ENCODE assay signal across 9 mouse cellular contexts in the genomic region with DNA sequence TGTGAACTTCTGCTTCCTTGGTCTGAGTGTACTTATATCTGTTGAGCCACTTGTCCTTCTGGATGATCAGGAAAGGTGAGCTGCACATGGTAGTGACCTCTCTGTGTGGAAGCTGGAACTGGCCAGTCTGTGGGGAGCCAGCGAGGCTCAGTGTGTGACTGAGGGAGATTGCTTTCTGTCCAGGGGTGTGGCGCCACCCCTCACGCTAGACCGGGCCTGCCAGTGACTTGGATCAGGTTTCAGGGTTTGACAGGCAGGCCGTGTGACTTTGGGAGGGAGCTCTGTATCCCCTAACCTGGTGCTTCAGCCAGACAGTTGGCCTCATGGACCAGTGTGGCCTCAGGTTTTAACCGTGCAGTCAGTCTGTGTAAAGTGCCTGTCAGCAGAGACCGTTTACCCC. TPM values are rescaled to one million over a fixed set of nuclear protein-coding genes. Genes with fewer than 3 reads are reported as not detected.
DNase-seq lines count a peak whose midpoint lies in the region; ATAC-seq and TF ChIP-seq lines count a peak whose summit lies in the region.
"Had no signal": no experiment of that assay in that cellular context is flagged by ENCODE, and none has a peak within 500 bp of the region (broad histone marks: within the 10 kb centered on the region; RNA-seq: fewer than 3 reads in every experiment).

No protein-coding gene starts in this region.

- TF ChIP-seq CTCF in lung, embryonic 14.5 days (IDR thresholded peaks at IDR 0.05; ENCODE audit: low read depth), result no peak
- TF ChIP-seq CTCF in thymus, adult 2 months (IDR thresholded peaks at IDR 0.05; ENCODE audit: borderline replicate concordance, control insufficient read depth, extremely low read depth, insufficient read depth, low read length, poor library complexity), result no peak

- DNase-seq in lung, embryonic 14.5 days, result no peak
- DNase-seq in lung, postnatal 25 days (ENCODE audit: low spot score), result no peak
- peak; percentile 88 for DNase-seq in gastrocnemius, adult 18-20 months (ENCODE audit: low spot score)
- no peak for DNase-seq in frontal cortex, adult 2 months (ENCODE audit: extremely low spot score in 1 of 2, low spot score in 1 of 2)
- DNase-seq in thymus, adult 2 months, result no peak

- 0 out of 2 replicates have a peak, but pooled peaks cover 5% of the 10 kb centered on the region for H3K4me1 ChIP-seq in lung, embryonic 14.5 days (ENCODE audit: insufficient read depth)
- peaks cover 5% of the 10 kb centered on the region; the same call in 1 of the 2 replicates for H3K4me1 ChIP-seq in intestine, embryonic 16.5 days (ENCODE audit: control insufficient read depth, insufficient read depth, low read length)
- H3K4me1 ChIP-seq in stomach, embryonic 14.5 days (ENCODE audit: control insufficient read depth, insufficient read depth, low read length), result 0 out of 2 replicates have a peak, but pooled peaks cover 4% of the 10 kb centered on the region
- peaks cover 19% of the 10 kb centered on the region for H3K4me1 ChIP-seq in thymus, adult 2 months (replicated peaks; ENCODE audit: control insufficient read depth, insufficient read depth, low read length)

- H3K4me3 ChIP-seq in lung, embryonic 14.5 days (ENCODE audit: low read depth, low read length), result no peak overlapping the region
- no peak overlapping the region for H3K4me3 ChIP-seq in intestine, embryonic 16.5 days (ENCODE audit: low read length)
- no peak overlapping the region for H3K4me3 ChIP-seq in stomach, embryonic 14.5 days (ENCODE audit: low read depth, low read length)
- no peak overlapping the region for H3K4me3 ChIP-seq in thymus, adult 2 months (ENCODE audit: control insufficient read depth, insufficient read depth, low read length)
- H3K4me3 ChIP-seq: neural tube, embryonic 12.5 days had no signal

- peaks cover 28% of the 10 kb centered on the region; the same call in 1 of the 2 replicates for H3K36me3 ChIP-seq in lung, embryonic 14.5 days (ENCODE audit: insufficient read depth)
- H3K36me3 ChIP-seq in intestine, embryonic 16.5 days (ENCODE audit: control insufficient read depth, insufficient read depth, low read length), result no peaks in the 10 kb centered on the region
- peaks cover 13% of the 10 kb centered on the region for H3K36me3 ChIP-seq in stomach, embryonic 14.5 days (ENCODE audit: control insufficient read depth, insufficient read depth, low read length)
- no peaks in the 10 kb centered on the region for H3K36me3 ChIP-seq in thymus, adult 2 months (ENCODE audit: control insufficient read depth, insufficient read depth, low read length)

- peak; percentile 48; the same call in 1 of the 2 replicates for ATAC-seq in lung, embryonic 14.5 days (ENCODE audit: insufficient read depth)
- ATAC-seq in intestine, embryonic 16.5 days, result peak; percentile 54
- ATAC-seq in stomach, embryonic 14.5 days (ENCODE audit: insufficient number of reproducible peaks, insufficient read depth, low FRiP score, low read depth), result peak; percentile 75
- ATAC-seq in inflammation-experienced regulatory T-cells, adult 6 months, result no peak

- no peaks in the 10 kb centered on the region for H3K27me3 ChIP-seq in lung, embryonic 14.5 days (ENCODE audit: insufficient read depth, low read length)
- no peaks in the 10 kb centered on the region for H3K27me3 ChIP-seq in intestine, embryonic 16.5 days (replicated peaks; ENCODE audit: control insufficient read depth, insufficient read depth, low read length)
- no peaks in the 10 kb centered on the region for H3K27me3 ChIP-seq in stomach, embryonic 14.5 days (ENCODE audit: control insufficient read depth, insufficient read depth, low read length)
- H3K27me3 ChIP-seq in thymus, adult 2 months (ENCODE audit: control insufficient read depth, insufficient read depth, low read length), result no peaks in the 10 kb centered on the region
- H3K27me3 ChIP-seq: neural tube, embryonic 12.5 days had no signal

- no peak for TF ChIP-seq POLR2A in thymus, adult 2 months (IDR thresholded peaks at IDR 0.05; ENCODE audit: control insufficient read depth, extremely low read depth, insufficient read depth, low read length, poor library complexity)

- no peaks in the 10 kb centered on the region for H3K9me3 ChIP-seq in lung, embryonic 14.5 days (ENCODE audit: low read depth, low read length)
- no peaks in the 10 kb centered on the region for H3K9me3 ChIP-seq in intestine, embryonic 16.5 days (ENCODE audit: control insufficient read depth, low read length)
- H3K9me3 ChIP-seq in stomach, embryonic 14.5 days (ENCODE audit: control insufficient read depth, low read depth, low read length), result no peaks in the 10 kb centered on the region
- H3K9me3 ChIP-seq: neural tube, embryonic 12.5 days had no signal

- H3K27ac ChIP-seq in lung, embryonic 14.5 days (ENCODE audit: low read depth), result peak overlapping the region; percentile 10; the same call in 1 of the 2 replicates
- H3K27ac ChIP-seq in intestine, embryonic 16.5 days (ENCODE audit: low read length), result no peak overlapping the region
- H3K27ac ChIP-seq in stomach, embryonic 14.5 days (ENCODE audit: low read length), result peak overlapping the region; percentile 66; the same call in 1 of the 2 replicates
- no peak overlapping the region for H3K27ac ChIP-seq in thymus, adult 2 months (ENCODE audit: control insufficient read depth, insufficient read depth, low read length)
- H3K27ac ChIP-seq: neural tube, embryonic 12.5 days had no signal

- no peak overlapping the region for H3K4me2 ChIP-seq in lung, embryonic 14.5 days
- no peak overlapping the region for H3K4me2 ChIP-seq in intestine, embryonic 16.5 days (ENCODE audit: low read depth, low read length)
- H3K4me2 ChIP-seq in stomach, embryonic 14.5 days (replicated peaks; ENCODE audit: low read depth, low read length), result no peak overlapping the region
- H3K4me2 ChIP-seq: neural tube, embryonic 12.5 days had no signal

- 6% methylated on average over 7 of the region's 7 CpGs for WGBS in lung, embryonic 14.5 days
- WGBS in intestine, embryonic 16.5 days, result 15% methylated on average over 7 of the region's 7 CpGs
- 10% methylated on average over 7 of the region's 7 CpGs for WGBS in stomach, embryonic 14.5 days
- WGBS in thymus, adult 2 months, result 92% methylated on average over 7 of the region's 7 CpGs

- 0 out of 2 replicates have a peak overlapping the region, but pooled peaks have one; percentile 4 for H3K9ac ChIP-seq in lung, embryonic 14.5 days
- no peak overlapping the region for H3K9ac ChIP-seq in intestine, embryonic 16.5 days (ENCODE audit: low read depth, low read length)
- H3K9ac ChIP-seq in stomach, embryonic 14.5 days (replicated peaks; ENCODE audit: low read depth, low read length), result no peak overlapping the region
- H3K9ac ChIP-seq: neural tube, embryonic 12.5 days had no signal

RNA-seq across cellular contexts. Expression of gene Zbtb17, which starts 13.8 kb away (rescaled TPM):
- polyA plus RNA-seq in lung, embryonic 14.5 days (2014; fragmentation: Nextera tagmentation; extraction: Ambion mirVana), result 27.2 and 30.6 TPM in 2 replicates
- total RNA-seq in gastrocnemius, adult 18-20 months (2021), result 10 to 100 TPM; 29.2 to 32.2 TPM
- polyA plus RNA-seq in intestine, embryonic 16.5 days (2015; fragmentation: Nextera tagmentation; extraction: Ambion mirVana), result 21.5 and 27.2 TPM in 2 replicates
- 30.8 and 30.9 TPM in 2 replicates for polyA plus RNA-seq in stomach, embryonic 14.5 days (2014; fragmentation: Nextera tagmentation; extraction: Ambion mirVana)
- polyA plus RNA-seq in frontal cortex, adult 2 months (2012; rRNA removed), result 42.7 and 49.1 TPM in 2 replicates
- polyA plus RNA-seq in thymus, adult 2 months (2012; rRNA removed), result 87.3 and 98.6 TPM in 2 replicates
- 10 to 100 TPM; 12.6 to 16.9 (median 14.1) TPM for polyA plus RNA-seq in inflammation-experienced regulatory T-cells, adult 6 months (2017; shearing (Covaris generic))

RNA-seq across cellular contexts. Expression of gene Srarp, which starts 22.3 kb away (rescaled TPM):
- polyA plus RNA-seq in lung, embryonic 14.5 days (2014; fragmentation: Nextera tagmentation; extraction: Ambion mirVana), result not detected in 2 replicates
- 1 to 10 TPM in 1 of 2 experiments, under 1 TPM in 1; 0.87 to 1.0 TPM for total RNA-seq in gastrocnemius, adult 18-20 months (2021)
- not detected in 2 replicates for polyA plus RNA-seq in intestine, embryonic 16.5 days (2015; fragmentation: Nextera tagmentation; extraction: Ambion mirVana)
- polyA plus RNA-seq in stomach, embryonic 14.5 days (2014; fragmentation: Nextera tagmentation; extraction: Ambion mirVana), result not detected in 2 replicates
- 11.9 and 13.2 TPM in 2 replicates for polyA plus RNA-seq in frontal cortex, adult 2 months (2012; rRNA removed)
- polyA plus RNA-seq in thymus, adult 2 months (2012; rRNA removed), result 0.40 and 0.42 TPM in 2 replicates
- polyA plus RNA-seq in inflammation-experienced regulatory T-cells, adult 6 months (2017; shearing (Covaris generic)), result not detected
- polyA plus RNA-seq: neural tube, embryonic 12.5 days had no signal

RNA-seq across cellular contexts. Expression of gene Hspb7, which starts 37.7 kb away (rescaled TPM):
- polyA plus RNA-seq in lung, embryonic 14.5 days (2014; fragmentation: Nextera tagmentation; extraction: Ambion mirVana), result 0.80 and 3.2 TPM in 2 replicates
- total RNA-seq in gastrocnemius, adult 18-20 months (2021), result 100 to 1,000 TPM; 331 to 560 TPM
- polyA plus RNA-seq in intestine, embryonic 16.5 days (2015; fragmentation: Nextera tagmentation; extraction: Ambion mirVana), result 5.3 and 6.6 TPM in 2 replicates
- polyA plus RNA-seq in stomach, embryonic 14.5 days (2014; fragmentation: Nextera tagmentation; extraction: Ambion mirVana), result 4.2 and 4.7 TPM in 2 replicates
- polyA plus RNA-seq in frontal cortex, adult 2 months (2012; rRNA removed), result 0.32 and 0.40 TPM in 2 replicates
- 3.3 and 36.2 TPM in 2 replicates for polyA plus RNA-seq in thymus, adult 2 months (2012; rRNA removed)
- polyA plus RNA-seq in inflammation-experienced regulatory T-cells, adult 6 months (2017; shearing (Covaris generic)), result not detected
- polyA plus RNA-seq: neural tube, embryonic 12.5 days had no signal

RNA-seq across cellular contexts. Expression of gene Clcnkb, which starts 42.4 kb away (rescaled TPM):
- not detected in 2 replicates for polyA plus RNA-seq in lung, embryonic 14.5 days (2014; fragmentation: Nextera tagmentation; extraction: Ambion mirVana)
- under 1 TPM in 1 of 2 experiments, not detected in 1; 0.40 TPM for total RNA-seq in gastrocnemius, adult 18-20 months (2021)
- polyA plus RNA-seq in intestine, embryonic 16.5 days (2015; fragmentation: Nextera tagmentation; extraction: Ambion mirVana), result 0.24 TPM in 1 of 2 replicates, not detected in the other
- not detected in 2 replicates for polyA plus RNA-seq in stomach, embryonic 14.5 days (2014; fragmentation: Nextera tagmentation; extraction: Ambion mirVana)
- polyA plus RNA-seq in frontal cortex, adult 2 months (2012; rRNA removed), result 0.50 and 0.69 TPM in 2 replicates
- 0.24 and 0.27 TPM in 2 replicates for polyA plus RNA-seq in thymus, adult 2 months (2012; rRNA removed)
- not detected for polyA plus RNA-seq in inflammation-experienced regulatory T-cells, adult 6 months (2017; shearing (Covaris generic))
- polyA plus RNA-seq: neural tube, embryonic 12.5 days had no signal

RNA-seq across cellular contexts. Expression of gene Clcnka, which starts 59.7 kb away (rescaled TPM):
- 0.31 and 0.80 TPM in 2 replicates for polyA plus RNA-seq in lung, embryonic 14.5 days (2014; fragmentation: Nextera tagmentation; extraction: Ambion mirVana)
- total RNA-seq in gastrocnemius, adult 18-20 months (2021), result not detected
- 0.13 and 0.15 TPM in 2 replicates for polyA plus RNA-seq in intestine, embryonic 16.5 days (2015; fragmentation: Nextera tagmentation; extraction: Ambion mirVana)
- 0.16 TPM in 1 of 2 replicates, not detected in the other for polyA plus RNA-seq in stomach, embryonic 14.5 days (2014; fragmentation: Nextera tagmentation; extraction: Ambion mirVana)
- polyA plus RNA-seq in frontal cortex, adult 2 months (2012; rRNA removed), result 0.08 and 0.11 TPM in 2 replicates
- polyA plus RNA-seq in thymus, adult 2 months (2012; rRNA removed), result 0.35 and 0.46 TPM in 2 replicates
- polyA plus RNA-seq in inflammation-experienced regulatory T-cells, adult 6 months (2017; shearing (Covaris generic)), result not detected
- polyA plus RNA-seq: neural tube, embryonic 12.5 days had no signal

Comparison
In these comparisons a context has a peak if more than half of its experiments do, and no peak if none do; other contexts are left out.
1. H3K27ac ChIP-seq: peak in lung, embryonic 14.5 days (single experiment) and stomach, embryonic 14.5 days (single experiment); none in intestine, embryonic 16.5 days (single experiment) and thymus, adult 2 months (single experiment).